Mouse (Mus musculus) stomach, embryonic 16.5 days (tissue): ENCODE measurements at regions not wholly inside any gene's neighbourhood (a gene's known extent, or its start where the extent isn't known, plus 50 kb on each side); places are given as distances from the start of the nearest gene placed in this dataset.

Source experiments
- ATAC-seq: fragments of 200-750 bp; cut with Nextera tagmentation; 2 replicates; pipeline ENCODE4 v1.8.0; 2017; ENCODE audit warnings: moderate number of reproducible peaks, moderate TSS enrichment; ENCODE audit not compliant: insufficient read depth, low FRiP score
- H3K27ac ChIP-seq: fragments of 300-500 bp; sonication (generic); 2 replicates; pipeline ENCODE4 v1.5.1; 2014; ENCODE audit warnings: low read length
- H3K27me3 ChIP-seq: fragments of 300-500 bp; sonication (generic); 2 replicates; pipeline ENCODE4 v1.6.1; 2014; ENCODE audit warnings: low read length, control low read depth, mixed read lengths; ENCODE audit not compliant: control insufficient read depth, insufficient read depth
- H3K36me3 ChIP-seq: fragments of 300-500 bp; sonication (generic); 2 replicates; pipeline ENCODE4 v1.6.1; 2014; ENCODE audit warnings: low read length; ENCODE audit not compliant: control insufficient read depth, insufficient read depth
- H3K4me1 ChIP-seq: fragments of 300-500 bp; sonication (generic); 2 replicates; pipeline ENCODE4 v1.6.1; 2014; ENCODE audit warnings: low read length, control low read depth, mixed read lengths; ENCODE audit not compliant: control insufficient read depth, insufficient read depth
- H3K4me2 ChIP-seq: fragments of 300-500 bp; sonication (generic); 2 replicates; pipeline ENCODE4 v1.6.1; 2014; ENCODE audit warnings: low read depth, low read length, mixed read lengths
- H3K4me3 ChIP-seq: fragments of 300-500 bp; sonication (generic); replicated peaks from 2 replicates; pipeline ENCODE4 v1.5.1; 2014; ENCODE audit warnings: mild to moderate bottlenecking, low read length
- H3K9ac ChIP-seq: fragments of 300-500 bp; sonication (generic); 2 replicates; pipeline ENCODE4 v1.6.1; 2014; ENCODE audit warnings: low read length
- H3K9me3 ChIP-seq: fragments of 300-500 bp; sonication (generic); replicated peaks from 2 replicates; pipeline ENCODE4 v1.6.1; 2016; ENCODE audit warnings: low read length, control low read depth; ENCODE audit not compliant: control insufficient read depth
- WGBS: fragments of 180-500 bp; shearing (Covaris S2); extraction: QIAGEN DNeasy Blood & Tissue Kit; methylation state at CpG from one replicate; pipeline ENCODE4 v1.1.7; 2014; 5-methylcytosine and 5-hydroxymethylcytosine counted together

DNA sequence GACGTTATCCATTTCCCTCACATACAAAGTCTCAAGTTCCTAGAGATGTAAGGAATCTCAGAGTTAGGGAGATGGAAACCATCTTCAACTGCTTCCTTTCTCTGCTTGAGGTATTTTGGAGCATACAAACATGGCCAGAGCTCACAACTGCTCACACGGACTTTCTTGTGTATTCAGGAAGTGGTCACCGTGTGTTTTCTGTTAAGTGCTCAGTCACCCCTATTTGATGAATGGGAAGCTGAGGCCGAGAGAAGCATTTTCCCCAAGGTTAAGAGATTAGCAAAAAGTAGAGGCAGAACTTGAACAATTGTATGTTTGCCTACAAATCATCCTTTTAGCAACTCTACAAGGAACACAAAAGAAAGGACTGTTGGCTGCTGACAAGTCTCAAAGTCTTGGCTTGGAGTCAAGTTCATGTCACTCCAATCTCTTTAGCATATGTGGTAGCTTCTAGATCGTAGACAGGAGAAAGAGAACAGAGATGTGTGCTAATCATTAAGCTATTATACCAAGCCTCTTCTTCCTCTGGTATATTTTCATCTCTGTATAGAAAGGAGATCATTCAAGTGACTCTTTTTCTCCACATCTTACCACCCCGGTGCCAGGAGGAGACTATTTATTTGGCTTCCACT lies 170.8 kb upstream of the Sel1l start:
- no peak for ATAC-seq

DNA sequence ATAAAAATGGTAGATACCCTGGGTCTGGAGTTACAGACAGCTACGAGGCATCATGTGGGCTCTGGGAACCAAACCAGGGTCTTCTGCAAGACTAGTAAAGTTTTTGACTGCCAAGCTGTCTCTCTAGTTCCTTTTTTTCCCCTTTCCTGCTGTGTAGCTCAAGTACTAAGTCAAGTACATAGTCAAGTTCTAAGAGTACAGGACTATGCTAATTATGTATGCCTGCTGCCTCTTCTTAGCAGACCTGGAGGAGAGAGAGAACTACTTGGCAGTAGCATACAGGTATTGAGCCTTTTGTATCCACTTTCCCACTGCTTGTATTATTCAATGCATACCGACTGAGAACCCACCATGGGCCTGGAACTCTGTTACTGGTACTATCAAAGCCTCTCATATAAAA lies 166.4 kb upstream of the Sel1l start:
- Histone ChIP-seq H3K4me1 (no peaks in the 10 kb centered on the region), H3K9ac (no peak overlapping the region), H3K27me3 (no peaks in the 10 kb centered on the region), H3K4me2 (no peak overlapping the region), H3K9me3 (no peaks in the 10 kb centered on the region), H3K36me3 (no peaks in the 10 kb centered on the region), H3K4me3 (no peak overlapping the region), H3K27ac (no peak overlapping the region)
- ATAC-seq, result no peak
- WGBS, result 81% methylated on average over 2 of the region's 2 CpGs

More for the DNA sequence above, 170.8 kb upstream of the Sel1l start:
- H3K36me3 ChIP-seq, result no peaks in the 10 kb centered on the region
- H3K4me3 ChIP-seq, result no peak overlapping the region
- H3K4me1 ChIP-seq, result no peaks in the 10 kb centered on the region
- no peaks in the 10 kb centered on the region for H3K27me3 ChIP-seq
- H3K9me3 ChIP-seq, result no peaks in the 10 kb centered on the region
- no peak overlapping the region for H3K27ac ChIP-seq
- WGBS, result 34% methylated on average over 6 of the region's 6 CpGs
- H3K9ac ChIP-seq, result no peak overlapping the region
- no peak overlapping the region for H3K4me2 ChIP-seq

DNA sequence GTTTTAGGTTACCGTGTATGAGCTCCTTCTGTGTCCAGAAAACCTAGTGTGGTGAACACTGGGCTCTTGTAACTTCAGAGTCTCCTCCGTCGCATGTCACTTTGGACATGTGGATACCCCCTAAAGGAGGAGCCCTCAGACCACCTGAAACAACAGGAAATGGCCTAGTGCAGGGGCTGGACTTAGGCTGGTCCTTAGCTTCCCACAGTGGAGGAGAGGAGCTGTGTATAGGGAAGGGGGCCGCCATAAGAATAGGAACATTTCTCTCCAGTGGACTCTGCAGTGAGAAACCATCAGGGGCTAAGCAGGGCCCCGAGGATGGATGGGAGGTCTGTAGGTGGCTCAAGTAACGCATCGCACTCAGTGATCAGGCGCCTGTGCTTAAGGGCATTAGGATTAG lies 165.0 kb upstream of the Sel1l start:
- H3K4me1 ChIP-seq, result no peaks in the 10 kb centered on the region
- no peaks in the 10 kb centered on the region for H3K27me3 ChIP-seq
- H3K9ac ChIP-seq, result no peak overlapping the region
- H3K4me2 ChIP-seq, result no peak overlapping the region
- no peak overlapping the region for H3K27ac ChIP-seq
- no peaks in the 10 kb centered on the region for H3K36me3 ChIP-seq
- no peaks in the 10 kb centered on the region for H3K9me3 ChIP-seq
- ATAC-seq, result no peak
- no peak overlapping the region for H3K4me3 ChIP-seq
- WGBS, result 74% methylated on average over 8 of the region's 8 CpGs

DNA sequence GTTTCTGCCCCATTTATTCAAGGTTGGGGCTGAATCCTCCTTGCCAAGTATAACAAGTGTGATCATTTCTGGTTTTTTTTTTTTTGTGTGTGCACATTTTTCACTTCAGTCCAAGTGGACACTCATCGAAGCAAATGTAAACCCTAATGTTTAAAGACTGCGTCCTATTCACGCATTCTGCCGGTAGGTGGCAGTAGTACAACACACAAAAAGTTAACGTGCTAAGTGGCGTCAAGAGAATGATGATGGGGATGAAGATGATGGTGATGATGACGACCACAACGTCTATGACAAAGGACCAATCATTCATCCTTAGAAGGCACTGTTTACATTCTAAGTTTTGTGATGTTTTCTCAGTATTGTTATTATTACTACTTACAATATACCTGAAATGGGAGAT lies 164.3 kb upstream of the Sel1l start:
- H3K4me1 ChIP-seq, result no peaks in the 10 kb centered on the region
- H3K9me3 ChIP-seq, result no peaks in the 10 kb centered on the region
- ATAC-seq, result no peak
- H3K4me3 ChIP-seq, result no peak overlapping the region
- no peaks in the 10 kb centered on the region for H3K36me3 ChIP-seq
- no peaks in the 10 kb centered on the region for H3K27me3 ChIP-seq
- H3K9ac ChIP-seq, result no peak overlapping the region
- no peak overlapping the region for H3K4me2 ChIP-seq
- 7% methylated on average over 8 of the region's 8 CpGs for WGBS
- no peak overlapping the region for H3K27ac ChIP-seq

DNA sequence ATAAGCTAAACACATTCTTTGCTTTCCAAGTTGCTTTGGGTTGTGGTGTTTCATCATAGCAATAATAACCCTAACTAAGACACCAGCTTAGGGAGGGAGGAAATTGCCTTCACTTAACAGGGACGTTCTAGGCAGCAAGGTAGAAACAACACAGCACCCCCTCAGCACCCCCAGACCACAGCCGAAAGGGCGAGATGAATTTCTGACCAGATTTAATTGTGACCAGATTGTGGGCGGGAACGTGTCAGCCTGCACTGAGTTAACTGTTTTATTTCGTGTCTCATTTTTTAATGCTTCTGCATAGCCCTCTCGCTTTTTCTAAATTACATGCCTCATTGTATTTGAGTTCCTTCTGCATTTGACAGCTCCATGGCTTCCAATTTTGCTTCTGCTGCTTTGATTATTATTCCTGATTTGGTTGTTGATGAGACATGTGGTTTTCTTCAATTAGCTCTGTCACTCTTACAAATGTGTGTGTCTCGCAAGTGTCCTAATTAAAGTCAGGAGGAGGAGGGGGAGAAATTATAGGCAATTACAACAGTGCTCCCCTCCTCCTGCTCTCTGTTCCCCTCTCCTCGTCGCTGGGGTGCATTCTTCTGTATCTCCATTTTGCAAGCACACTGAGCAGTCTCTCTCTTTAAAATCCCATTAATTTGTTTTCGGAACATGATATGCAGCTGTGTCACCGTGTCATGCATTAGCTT lies 155.6 kb upstream of the Sel1l start:
- H3K4me3 ChIP-seq, result no peak overlapping the region
- no peaks in the 10 kb centered on the region for H3K36me3 ChIP-seq
- ATAC-seq, result no peak
- no peaks in the 10 kb centered on the region for H3K27me3 ChIP-seq
- no peaks in the 10 kb centered on the region for H3K4me1 ChIP-seq
- H3K4me2 ChIP-seq, result no peak overlapping the region
- H3K9ac ChIP-seq, result no peak overlapping the region
- H3K27ac ChIP-seq, result no peak overlapping the region
- 67% methylated on average over 12 of the region's 12 CpGs for WGBS
- no peaks in the 10 kb centered on the region for H3K9me3 ChIP-seq

DNA sequence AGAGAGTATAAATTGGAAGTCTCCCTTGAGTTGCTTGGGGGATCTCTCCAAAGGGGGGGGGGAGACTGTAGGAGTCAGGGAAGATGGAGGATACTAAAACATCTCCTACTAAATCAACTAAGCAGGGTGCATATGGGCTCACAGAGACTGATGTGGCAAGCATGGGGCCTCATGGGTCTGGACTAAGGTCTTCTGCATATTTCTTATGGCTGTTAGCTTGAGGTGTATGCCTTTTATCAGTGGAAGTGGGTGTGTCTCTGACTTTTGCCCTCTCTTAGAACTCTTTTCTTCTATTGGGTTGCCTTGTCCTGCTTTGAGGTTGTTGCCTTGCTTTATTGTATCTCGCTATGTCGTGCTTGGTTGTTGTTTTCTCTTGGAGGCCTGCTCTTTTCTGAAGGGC lies 150.1 kb upstream of the Sel1l start:
- H3K9ac ChIP-seq, result no peak overlapping the region
- ATAC-seq, result no peak; the same call in 1 of the 2 replicates
- no peaks in the 10 kb centered on the region for H3K27me3 ChIP-seq
- no peaks in the 10 kb centered on the region for H3K36me3 ChIP-seq
- H3K4me3 ChIP-seq, result no peak overlapping the region
- H3K4me1 ChIP-seq, result no peaks in the 10 kb centered on the region
- no peaks in the 10 kb centered on the region for H3K9me3 ChIP-seq
- no peak overlapping the region for H3K27ac ChIP-seq
- WGBS, result 71% methylated on average over 2 of the region's 2 CpGs
- H3K4me2 ChIP-seq, result no peak overlapping the region

DNA sequence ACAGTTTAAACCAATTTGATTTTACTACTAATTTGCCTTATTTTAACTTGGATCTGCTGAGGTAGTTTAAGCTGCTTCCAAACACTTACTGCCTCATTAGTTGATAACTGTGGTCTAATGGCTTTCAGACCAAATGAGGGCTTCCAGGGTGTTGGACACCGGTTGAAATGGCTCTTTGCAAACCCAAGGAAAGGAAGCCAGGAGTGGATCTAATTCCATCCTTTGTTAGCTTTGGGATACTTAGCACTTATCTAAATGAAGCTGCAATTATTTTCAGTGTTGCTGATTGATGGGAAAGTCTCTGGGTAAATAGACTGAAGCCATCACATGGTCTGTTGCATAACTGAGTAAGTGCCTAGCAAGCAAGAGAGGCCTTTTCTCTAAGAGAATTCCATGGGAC lies 148.4 kb upstream of the Sel1l start:
- Histone ChIP-seq H3K27ac (no peak overlapping the region), H3K4me2 (no peak overlapping the region), H3K36me3 (no peaks in the 10 kb centered on the region), H3K27me3 (no peaks in the 10 kb centered on the region), H3K4me1 (no peaks in the 10 kb centered on the region), H3K9ac (no peak overlapping the region), H3K9me3 (no peaks in the 10 kb centered on the region), H3K4me3 (no peak overlapping the region)
- ATAC-seq, result no peak
- 57% methylated on average over 1 of the region's 1 CpGs for WGBS

DNA sequence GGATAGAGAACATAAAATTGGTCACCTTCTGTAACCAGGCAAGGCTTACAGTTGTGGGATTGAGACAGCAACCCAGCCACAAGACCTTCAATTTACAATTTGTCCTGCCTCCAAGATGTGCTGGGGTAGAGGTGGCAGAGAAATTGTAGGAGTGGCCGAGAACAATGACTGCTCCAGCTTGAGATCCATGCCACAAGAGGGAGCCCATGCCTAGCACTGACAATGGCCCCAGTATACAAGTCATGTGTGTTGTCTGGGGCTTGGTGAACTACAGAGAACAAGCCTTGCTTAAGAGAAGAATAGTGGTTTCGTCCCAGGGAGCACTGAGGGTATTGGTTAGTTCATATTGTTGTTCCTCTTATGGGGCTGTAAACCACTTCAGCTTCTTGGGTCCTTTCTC lies 146.6 kb upstream of the Sel1l start:
- H3K4me3 ChIP-seq, result no peak overlapping the region
- no peak for ATAC-seq
- 84% methylated on average over 2 of the region's 2 CpGs for WGBS

DNA sequence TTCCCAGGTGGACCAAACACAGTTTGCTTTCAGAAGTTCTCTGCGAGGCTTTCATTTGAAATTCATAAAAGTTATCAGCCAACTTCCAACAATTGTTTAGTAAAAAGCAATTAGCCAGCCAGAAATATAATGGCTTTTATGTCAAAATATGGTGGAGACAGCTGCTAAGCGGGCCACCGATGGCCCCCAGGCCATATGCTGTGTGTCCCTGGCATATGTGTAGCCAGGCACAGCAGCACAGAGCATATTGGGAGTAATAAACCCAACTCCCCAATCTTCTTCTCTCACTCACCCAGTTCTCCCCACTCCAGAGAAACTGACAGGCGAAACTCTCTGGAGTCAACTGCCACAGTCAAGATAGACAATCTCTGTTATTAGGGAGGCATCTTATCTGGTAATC lies 137.5 kb upstream of the Sel1l start:
- Histone ChIP-seq H3K4me2 (no peak overlapping the region), H3K36me3 (no peaks in the 10 kb centered on the region), H3K4me1 (no peaks in the 10 kb centered on the region), H3K9me3 (no peaks in the 10 kb centered on the region), H3K27me3 (no peaks in the 10 kb centered on the region), H3K9ac (no peak overlapping the region), H3K27ac (no peak overlapping the region), H3K4me3 (no peak overlapping the region)
- ATAC-seq, result no peak
- WGBS, result 85% methylated on average over 4 of the region's 4 CpGs

More for the DNA sequence above, 146.6 kb upstream of the Sel1l start:
- no peaks in the 10 kb centered on the region for H3K36me3 ChIP-seq
- H3K9ac ChIP-seq, result no peak overlapping the region
- H3K27me3 ChIP-seq, result no peaks in the 10 kb centered on the region
- H3K9me3 ChIP-seq, result no peaks in the 10 kb centered on the region
- H3K4me2 ChIP-seq, result no peak overlapping the region
- no peaks in the 10 kb centered on the region for H3K4me1 ChIP-seq
- no peak overlapping the region for H3K27ac ChIP-seq
